ENCODE assay signal across 11 mouse cellular contexts in genomic region chr7:18922807-18923206, GRCm38 (mm10). TPM values are rescaled to one million over a fixed set of nuclear protein-coding genes. Genes with fewer than 3 reads are reported as not detected.
A peak's percentile ranks its signal among the peaks of the same experiment; 100 is the strongest.
DNase-seq lines count a peak whose midpoint lies in the region; ATAC-seq lines count a peak whose summit lies in the region.
"Had no signal": no experiment of that assay in that cellular context is flagged by ENCODE, and none has a peak within 500 bp of the region (broad histone marks: within the 10 kb centered on the region; RNA-seq: fewer than 3 reads in every experiment).

No protein-coding gene starts in this region.

- WGBS in hindbrain, embryonic 11.5 days = 33% methylated on average over 5 of the region's 5 CpGs

- no peak for ATAC-seq in hindbrain, embryonic 11.5 days (ENCODE audit: low FRiP score)

- H3K4me2 ChIP-seq in hindbrain, embryonic 11.5 days (replicated peaks; ENCODE audit: low read depth, low read length) = peak overlapping the region; percentile 24; the same call in 1 of the 2 replicates

- peaks cover 26% of the 10 kb centered on the region for H3K4me1 ChIP-seq in hindbrain, embryonic 11.5 days (replicated peaks; ENCODE audit: control insufficient read depth, insufficient read depth, low read length)

- H3K9me3 ChIP-seq in hindbrain, embryonic 11.5 days (ENCODE audit: control insufficient read depth, low read length) = no peaks in the 10 kb centered on the region

- no peak overlapping the region for H3K4me3 ChIP-seq in hindbrain, embryonic 11.5 days (ENCODE audit: low read depth, low read length)
- H3K4me3 ChIP-seq: erythroblast, embryonic 14.5 days had no signal

- peak; percentile 18 for DNase-seq in adrenal gland, postnatal 14 days
- no peak for DNase-seq in adrenal gland, adult 8-10 months
- DNase-seq in hindbrain, embryonic 11.5 days (ENCODE audit: low spot score) = peak; percentile 68
- DNase-seq in left cerebral cortex, postnatal 25 days (ENCODE audit: low spot score in 2 of 2) = peak; percentile 88 to 97
- peak; percentile 89 to 90 for DNase-seq in right cerebral cortex, adult 2 months (ENCODE audit: low spot score in 2 of 2)
- DNase-seq in ovary, postnatal 14 days (ENCODE audit: low spot score) = no peak
- DNase-seq in gastrocnemius, postnatal 4 days (ENCODE audit: low spot score in 2 of 2) = no peak
- no peak for DNase-seq in lung, postnatal 14 days
- DNase-seq: thymus, postnatal 25 days had no signal

- no peak overlapping the region for H3K9ac ChIP-seq in hindbrain, embryonic 11.5 days (ENCODE audit: low read depth, low read length)

- H3K27me3 ChIP-seq in hindbrain, embryonic 11.5 days (ENCODE audit: control insufficient read depth, insufficient read depth, low read length) = no peaks in the 10 kb centered on the region

- intact Hi-C loops in left cerebral cortex, postnatal 25 days (cut with DNase I) = loop anchor here (5.0 kb wide), 1 partner anchor 794 kb away; the partner anchor contains the start of gene Tomm40

- H3K36me3 ChIP-seq in hindbrain, embryonic 11.5 days (ENCODE audit: control insufficient read depth, insufficient read depth, low read length) = no peaks in the 10 kb centered on the region

- peak overlapping the region; percentile 93 for H3K27ac ChIP-seq in hindbrain, embryonic 11.5 days (ENCODE audit: low read depth, low read length)
- H3K27ac ChIP-seq: kidney, postnatal 0 days had no signal

RNA-seq across cellular contexts. Expression of gene Nova2, which starts 2.9 kb away (rescaled TPM):
- total RNA-seq in adrenal gland, postnatal 14 days (2021) = 7.2 and 8.0 TPM in 2 replicates
- total RNA-seq in adrenal gland, adult 8-10 months (2022) = 1 to 10 TPM; 5.6 to 9.2 (median 7.1) TPM
- 12.7 and 18.0 TPM in 2 replicates for polyA plus RNA-seq in hindbrain, embryonic 11.5 days (2014; fragmentation: Nextera tagmentation; extraction: Ambion mirVana)
- 10 to 100 TPM; 78.2 to 84.6 TPM for total RNA-seq in left cerebral cortex, postnatal 25 days (2021)
- total RNA-seq in gastrocnemius, postnatal 4 days (2021) = 1 to 10 TPM; 4.0 to 4.2 TPM
- polyA plus RNA-seq: erythroblast, embryonic 14.5 days had no signal

RNA-seq across cellular contexts. Expression of gene Ccdc61, which starts 12.6 kb away (rescaled TPM):
- total RNA-seq in adrenal gland, postnatal 14 days (2021) = 12.2 and 12.9 TPM in 2 replicates
- total RNA-seq in adrenal gland, adult 8-10 months (2022) = 10 to 100 TPM; 12.6 to 18.4 (median 14.0) TPM
- 22.9 and 27.3 TPM in 2 replicates for polyA plus RNA-seq in hindbrain, embryonic 11.5 days (2014; fragmentation: Nextera tagmentation; extraction: Ambion mirVana)
- total RNA-seq in left cerebral cortex, postnatal 25 days (2021) = 10 to 100 TPM in 1 of 2 experiments, 1 to 10 TPM in 1; 9.9 to 10.5 TPM
- 10 to 100 TPM; 12.5 to 15.7 TPM for total RNA-seq in gastrocnemius, postnatal 4 days (2021)

RNA-seq across cellular contexts. Expression of gene Pglyrp1, which starts 51.7 kb away (rescaled TPM):
- total RNA-seq in adrenal gland, postnatal 14 days (2021) = 2.3 and 4.5 TPM in 2 replicates
- 1 to 10 TPM; 1.3 to 2.8 (median 1.8) TPM for total RNA-seq in adrenal gland, adult 8-10 months (2022)
- 2.8 and 2.9 TPM in 2 replicates for polyA plus RNA-seq in hindbrain, embryonic 11.5 days (2014; fragmentation: Nextera tagmentation; extraction: Ambion mirVana)
- 10 to 100 TPM; 23.2 to 26.3 TPM for total RNA-seq in left cerebral cortex, postnatal 25 days (2021)
- 1 to 10 TPM; 2.6 TPM for total RNA-seq in gastrocnemius, postnatal 4 days (2021)

Comparison
In these comparisons a context has a peak if more than half of its experiments do, and no peak if none do; other contexts are left out.
1. DNase-seq: peak in adrenal gland, postnatal 14 days (single experiment), hindbrain, embryonic 11.5 days (single experiment), left cerebral cortex, postnatal 25 days (2 of 2) and right cerebral cortex, adult 2 months (2 of 2); none in adrenal gland, adult 8-10 months (single experiment), ovary, postnatal 14 days (single experiment), gastrocnemius, postnatal 4 days (0 of 2) and lung, postnatal 14 days (single experiment).